Mouse (Mus musculus) stomach, embryonic 14.5 days (tissue): Measurements from ENCODE around the gene Agps. TPM values are rescaled to one million over a fixed set of nuclear protein-coding genes. Genes with fewer than 3 reads are reported as not detected.

Experiments used
- ATAC-seq: fragments of 200-750 bp; cut with Nextera tagmentation; 2 replicates; pipeline ENCODE4 v1.8.0; 2017; ENCODE audit warnings: low read depth, moderate TSS enrichment; ENCODE audit not compliant: insufficient number of reproducible peaks, insufficient read depth, low FRiP score
- H3K27ac ChIP-seq: fragments of 300-500 bp; sonication (generic); 2 replicates; pipeline ENCODE4 v1.5.1; 2014; ENCODE audit warnings: mild to moderate bottlenecking, low read length, moderate library complexity, mixed read lengths
- H3K27me3 ChIP-seq: fragments of 300-500 bp; sonication (generic); 2 replicates; pipeline ENCODE4 v1.6.1; 2014; ENCODE audit warnings: low read length, control low read depth, mixed read lengths; ENCODE audit not compliant: control insufficient read depth, insufficient read depth
- H3K36me3 ChIP-seq: fragments of 300-500 bp; sonication (generic); 2 replicates; pipeline ENCODE4 v1.6.1; 2014; ENCODE audit warnings: mild to moderate bottlenecking, control low read depth, low read length, moderate library complexity, mixed read lengths; ENCODE audit not compliant: control insufficient read depth, insufficient read depth
- H3K4me1 ChIP-seq: fragments of 300-500 bp; sonication (generic); 2 replicates; pipeline ENCODE4 v1.6.1; 2014; ENCODE audit warnings: low read length, control low read depth, mixed read lengths; ENCODE audit not compliant: control insufficient read depth, insufficient read depth
- H3K4me2 ChIP-seq: fragments of 300-500 bp; sonication (generic); replicated peaks from 2 replicates; pipeline ENCODE4 v1.6.1; 2014; ENCODE audit warnings: low read depth, low read length, control low read depth
- H3K4me3 ChIP-seq: fragments of 300-500 bp; sonication (generic); 2 replicates; pipeline ENCODE4 v1.5.1; 2014; ENCODE audit warnings: low read depth, low read length, control low read depth
- H3K9ac ChIP-seq: fragments of 300-500 bp; sonication (generic); replicated peaks from 2 replicates; pipeline ENCODE4 v1.6.1; 2014; ENCODE audit warnings: low read depth, mild to moderate bottlenecking, control low read depth, low read length, moderate library complexity, mixed read lengths
- H3K9me3 ChIP-seq: fragments of 300-500 bp; sonication (generic); 2 replicates; pipeline ENCODE4 v1.6.1; 2016; ENCODE audit warnings: low read depth, low read length, control low read depth; ENCODE audit not compliant: control insufficient read depth
- WGBS: fragments of 180-500 bp; shearing (Covaris S2); extraction: QIAGEN DNeasy Blood & Tissue Kit; methylation state at CpG from one replicate; pipeline ENCODE4 v1.1.7; 2014; 5-methylcytosine and 5-hydroxymethylcytosine counted together
- polyA plus RNA-seq: library from polyadenylated mRNA; unstranded; fragments of >200 nt; fragmentation: Nextera tagmentation; extraction: Ambion mirVana; gene quantifications from 2 replicates; pipeline ENCODE4 v1.2.1, GENCODE M21; 2014

The Agps gene
- polyA plus RNA-seq, 1 experiment from 2014 or later, result 46.4 TPM

- H3K9ac ChIP-seq, result no peak overlapping the region
- no peaks in the 10 kb centered on the region for H3K36me3 ChIP-seq
- no peak for ATAC-seq
- no peak overlapping the region for H3K4me2 ChIP-seq
- no peaks in the 10 kb centered on the region for H3K27me3 ChIP-seq
- H3K9me3 ChIP-seq, result no peaks in the 10 kb centered on the region
- no peak overlapping the region for H3K4me3 ChIP-seq
- no peaks in the 10 kb centered on the region for H3K4me1 ChIP-seq
- 92% methylated on average over 6 of the region's 6 CpGs for WGBS
- H3K27ac ChIP-seq, result no peak overlapping the region
Measured at GRCm38 (mm10) chr2:75805767-75806166, 26.2 kb upstream of the Agps start.

- Histone ChIP-seq H3K36me3 (no peaks in the 10 kb centered on the region), H3K4me2 (no peak overlapping the region), H3K4me3 (no peak overlapping the region), H3K4me1 (no peaks in the 10 kb centered on the region), H3K9me3 (no peaks in the 10 kb centered on the region), H3K27ac (no peak overlapping the region), H3K27me3 (no peaks in the 10 kb centered on the region), H3K9ac (no peak overlapping the region)
- 92% methylated on average over 3 of the region's 3 CpGs for WGBS
- ATAC-seq, result no peak
Measured at GRCm38 (mm10) chr2:75806891-75807290, 25.1 kb upstream of the Agps start.

DNA sequence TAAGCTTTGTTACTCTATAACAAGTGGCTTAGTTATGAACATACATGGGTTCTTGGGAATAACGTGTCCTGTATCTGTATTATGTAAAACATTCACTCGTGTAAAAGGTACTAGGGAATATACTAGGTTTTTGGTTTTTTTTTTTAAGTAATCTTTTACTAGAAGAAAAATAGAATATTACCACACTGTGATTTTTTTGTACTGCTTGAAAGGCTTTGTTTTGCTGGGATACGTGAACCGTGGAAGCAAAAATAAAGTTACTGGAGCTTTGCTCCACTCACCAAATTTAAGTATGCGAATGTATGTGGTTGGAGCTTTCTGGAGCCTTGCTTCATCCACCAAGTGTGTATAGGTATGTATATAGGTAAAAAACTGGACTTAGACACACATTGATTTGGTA, 24.5 kb upstream of the Agps start:
- H3K36me3 ChIP-seq, result no peaks in the 10 kb centered on the region
- H3K9ac ChIP-seq, result no peak overlapping the region
- 96% methylated on average over 5 of the region's 5 CpGs for WGBS
- H3K4me1 ChIP-seq, result no peaks in the 10 kb centered on the region
- H3K27ac ChIP-seq, result no peak overlapping the region
- H3K27me3 ChIP-seq, result no peaks in the 10 kb centered on the region
- H3K9me3 ChIP-seq, result no peaks in the 10 kb centered on the region
- H3K4me2 ChIP-seq, result no peak overlapping the region
- no peak overlapping the region for H3K4me3 ChIP-seq
- no peak for ATAC-seq

DNA sequence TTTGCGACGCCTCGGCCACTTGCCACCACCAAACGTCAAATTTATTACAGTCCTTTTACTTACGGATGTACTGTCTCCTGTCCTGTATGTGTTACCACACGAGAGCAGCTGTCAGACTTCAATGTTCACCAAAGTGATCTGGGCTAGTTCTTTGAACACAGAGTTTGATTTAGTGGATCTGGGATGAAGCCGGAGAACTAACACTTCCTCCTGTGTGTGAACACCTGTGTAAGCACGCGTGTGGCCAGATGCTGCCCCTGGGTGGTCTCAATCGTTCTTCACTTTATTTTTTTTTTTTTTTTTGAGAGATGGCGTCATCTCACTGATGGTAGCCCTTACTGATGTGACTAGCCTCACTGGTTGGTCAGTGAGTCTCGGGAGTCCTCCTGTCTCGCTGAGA, 17.1 kb upstream of the Agps start:
- Histone ChIP-seq H3K27ac (no peak overlapping the region), H3K4me2 (no peak overlapping the region)
- WGBS, result 31% methylated on average over 13 of the region's 13 CpGs

GRCm38 (mm10) chr2:75815521-75815920, 16.5 kb upstream of the Agps start:
- Histone ChIP-seq H3K9ac (no peak overlapping the region), H3K27ac (no peak overlapping the region), H3K36me3 (no peaks in the 10 kb centered on the region), H3K4me2 (no peak overlapping the region), H3K4me3 (no peak overlapping the region), H3K4me1 (peaks cover 5% of the 10 kb centered on the region; the same call in 1 of the 2 replicates), H3K9me3 (no peaks in the 10 kb centered on the region), H3K27me3 (no peaks in the 10 kb centered on the region)
- no peak for ATAC-seq
- WGBS, result 43% methylated on average over 8 of the region's 8 CpGs

More for the DNA sequence above, 17.1 kb upstream of the Agps start:
- Histone ChIP-seq H3K9ac (no peak overlapping the region), H3K36me3 (no peaks in the 10 kb centered on the region), H3K4me3 (no peak overlapping the region), H3K27me3 (no peaks in the 10 kb centered on the region), H3K9me3 (no peaks in the 10 kb centered on the region), H3K4me1 (peaks cover 5% of the 10 kb centered on the region; the same call in 1 of the 2 replicates)
- ATAC-seq, result no peak

- peaks cover 5% of the 10 kb centered on the region; the same call in 1 of the 2 replicates for H3K4me1 ChIP-seq
- H3K27me3 ChIP-seq, result no peaks in the 10 kb centered on the region
- H3K9me3 ChIP-seq, result no peaks in the 10 kb centered on the region
- WGBS, result 12% methylated on average over 6 of the region's 6 CpGs
- H3K9ac ChIP-seq, result no peak overlapping the region
- H3K36me3 ChIP-seq, result no peaks in the 10 kb centered on the region
- ATAC-seq, result no peak
- no peak overlapping the region for H3K27ac ChIP-seq
- no peak overlapping the region for H3K4me3 ChIP-seq
- H3K4me2 ChIP-seq, result no peak overlapping the region
Measured at GRCm38 (mm10) chr2:75816673-75817072, 15.3 kb upstream of the Agps start.

DNA sequence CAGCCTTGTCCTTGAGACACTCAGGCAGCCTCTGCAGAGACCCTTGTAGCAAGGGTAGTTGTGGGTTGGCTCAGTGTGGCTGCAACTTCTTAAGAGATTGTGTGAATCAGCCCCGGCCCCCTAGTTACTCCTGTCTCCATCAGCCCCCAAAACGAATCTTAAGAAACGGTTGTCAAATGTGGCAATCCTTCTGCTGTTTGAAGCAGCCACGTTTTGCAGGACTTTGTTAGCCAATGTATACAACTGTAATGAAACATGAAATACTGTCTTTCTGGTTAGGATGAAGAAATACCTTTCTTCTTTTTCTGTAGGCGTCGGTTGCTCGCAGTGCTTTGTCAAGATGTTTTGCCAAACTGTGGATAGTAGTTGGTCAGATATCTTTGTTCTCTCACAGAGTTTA, 13.3 kb upstream of the Agps start:
- WGBS, result 60% methylated on average over 7 of the region's 7 CpGs

GRCm38 (mm10) chr2:75819796-75820195, 12.2 kb upstream of the Agps start:
- ATAC-seq, result no peak
- WGBS, result 89% methylated on average over 3 of the region's 3 CpGs
- no peak overlapping the region for H3K4me3 ChIP-seq
- no peaks in the 10 kb centered on the region for H3K36me3 ChIP-seq
- no peaks in the 10 kb centered on the region for H3K9me3 ChIP-seq
- H3K27me3 ChIP-seq, result no peaks in the 10 kb centered on the region
- no peak overlapping the region for H3K4me2 ChIP-seq
- no peak overlapping the region for H3K27ac ChIP-seq
- H3K9ac ChIP-seq, result no peak overlapping the region
- H3K4me1 ChIP-seq, result peaks cover 5% of the 10 kb centered on the region; the same call in 1 of the 2 replicates

More for the DNA sequence above, 13.3 kb upstream of the Agps start:
- no peak overlapping the region for H3K27ac ChIP-seq
- no peak overlapping the region for H3K9ac ChIP-seq
- H3K27me3 ChIP-seq, result no peaks in the 10 kb centered on the region
- H3K4me3 ChIP-seq, result no peak overlapping the region
- H3K4me2 ChIP-seq, result no peak overlapping the region
- H3K36me3 ChIP-seq, result no peaks in the 10 kb centered on the region
- H3K9me3 ChIP-seq, result no peaks in the 10 kb centered on the region
- ATAC-seq, result no peak
- peaks cover 5% of the 10 kb centered on the region; the same call in 1 of the 2 replicates for H3K4me1 ChIP-seq

GRCm38 (mm10) chr2:75821971-75822751, 9.8 kb upstream of the Agps start:
- Histone ChIP-seq H3K4me3 (no peak overlapping the region), H3K36me3 (no peaks in the 10 kb centered on the region), H3K27me3 (no peaks in the 10 kb centered on the region), H3K9ac (no peak overlapping the region), H3K27ac (no peak overlapping the region), H3K9me3 (no peaks in the 10 kb centered on the region), H3K4me1 (no peaks in the 10 kb centered on the region), H3K4me2 (no peak overlapping the region)
- 89% methylated on average over 13 of the region's 13 CpGs for WGBS
- no peak for ATAC-seq
